Mouse (Mus musculus): ENCODE data around the gene Hist2h3c2.

Hist2h3c2 gene

DNA sequence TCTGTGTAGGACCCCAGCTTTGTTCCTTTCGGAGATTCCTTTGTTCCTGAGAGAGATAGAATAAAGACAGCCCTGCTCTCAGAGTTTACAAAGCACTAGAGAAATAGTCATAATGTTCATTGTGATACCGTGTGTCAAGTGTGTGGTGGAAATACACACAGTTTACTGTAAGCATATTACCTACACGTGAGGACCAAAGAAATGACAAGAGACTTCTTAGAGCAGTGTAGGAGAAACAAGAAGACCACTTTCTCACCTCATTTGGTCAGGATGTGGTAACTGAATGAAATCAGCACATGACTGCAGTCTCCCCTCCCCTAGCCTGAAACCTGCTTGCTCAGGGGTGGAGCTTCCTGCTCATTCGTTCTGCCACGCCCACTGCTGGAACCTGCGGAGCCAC lies 40.7 kb downstream of the Hist2h3c2 start:
- peak; percentile 90 for DNase-seq (ENCODE audit: low read depth, low spot score)

DNA sequence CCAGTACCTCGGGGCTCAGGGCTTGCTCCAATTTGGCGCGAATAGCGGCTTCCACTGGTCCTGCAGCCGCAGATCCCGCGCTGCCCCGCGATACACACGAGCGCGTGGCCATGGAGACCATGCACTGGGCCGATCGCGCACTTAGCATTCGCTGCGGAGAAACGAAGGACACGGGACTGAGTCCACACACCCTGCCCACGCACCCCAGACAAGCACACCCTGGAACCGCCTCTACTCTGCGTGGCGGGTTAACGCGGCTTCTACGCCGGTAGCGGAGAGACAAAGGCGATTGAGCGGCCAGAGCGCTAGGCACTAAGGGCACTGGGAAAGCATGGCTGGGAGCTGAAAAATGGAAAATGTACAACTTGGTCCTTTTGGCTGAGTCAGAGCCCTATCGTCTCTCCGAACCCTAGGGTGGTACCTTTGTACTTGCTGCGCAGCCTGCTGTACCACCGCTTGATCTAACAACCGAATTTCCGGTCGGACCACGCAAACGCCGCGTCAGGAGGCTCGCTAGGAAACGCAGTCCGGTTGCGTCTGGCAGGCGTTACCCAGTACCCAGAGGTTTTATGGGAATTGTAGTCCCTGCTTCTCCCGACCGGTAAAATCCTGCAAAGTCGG lies 41.7 kb downstream of the Hist2h3c2 start:
- peak; percentile 91 for DNase-seq (ENCODE audit: low read depth, low spot score)

DNA sequence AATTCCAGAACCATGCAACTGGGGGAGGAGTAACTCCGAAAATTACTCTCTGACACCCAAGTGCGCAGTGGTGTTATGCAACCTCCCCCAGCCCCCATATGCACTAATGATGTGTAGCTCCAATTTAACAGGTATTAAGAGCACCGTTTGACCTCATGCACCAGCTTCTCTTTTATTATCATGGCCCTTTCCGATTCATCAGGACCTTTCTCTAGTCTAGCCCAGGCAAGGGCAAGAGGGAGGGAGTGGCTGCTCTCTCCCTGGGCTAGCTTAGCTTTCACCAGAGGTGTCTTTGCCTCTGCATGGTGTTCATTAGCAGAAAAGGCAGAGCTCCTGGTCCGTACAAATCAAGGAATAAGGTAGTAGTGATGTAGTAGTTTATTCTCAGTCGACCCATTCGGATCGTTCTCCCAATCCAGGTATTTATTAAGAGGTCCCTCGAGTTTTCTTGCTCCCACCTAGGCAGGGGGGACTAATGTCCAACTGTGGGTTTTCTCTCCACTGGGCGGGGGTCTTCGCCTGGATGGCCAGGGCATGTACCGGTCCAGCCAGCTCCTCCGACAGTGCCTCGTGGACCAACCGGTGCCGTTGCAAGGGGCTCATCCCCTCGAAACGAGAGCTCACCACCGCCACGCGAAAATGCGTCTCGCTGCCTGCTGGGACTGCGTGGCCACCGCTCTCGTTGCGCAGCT lies 42.3 kb downstream of the Hist2h3c2 start:
- no peak for DNase-seq (ENCODE audit: low read depth, low spot score)

DNA sequence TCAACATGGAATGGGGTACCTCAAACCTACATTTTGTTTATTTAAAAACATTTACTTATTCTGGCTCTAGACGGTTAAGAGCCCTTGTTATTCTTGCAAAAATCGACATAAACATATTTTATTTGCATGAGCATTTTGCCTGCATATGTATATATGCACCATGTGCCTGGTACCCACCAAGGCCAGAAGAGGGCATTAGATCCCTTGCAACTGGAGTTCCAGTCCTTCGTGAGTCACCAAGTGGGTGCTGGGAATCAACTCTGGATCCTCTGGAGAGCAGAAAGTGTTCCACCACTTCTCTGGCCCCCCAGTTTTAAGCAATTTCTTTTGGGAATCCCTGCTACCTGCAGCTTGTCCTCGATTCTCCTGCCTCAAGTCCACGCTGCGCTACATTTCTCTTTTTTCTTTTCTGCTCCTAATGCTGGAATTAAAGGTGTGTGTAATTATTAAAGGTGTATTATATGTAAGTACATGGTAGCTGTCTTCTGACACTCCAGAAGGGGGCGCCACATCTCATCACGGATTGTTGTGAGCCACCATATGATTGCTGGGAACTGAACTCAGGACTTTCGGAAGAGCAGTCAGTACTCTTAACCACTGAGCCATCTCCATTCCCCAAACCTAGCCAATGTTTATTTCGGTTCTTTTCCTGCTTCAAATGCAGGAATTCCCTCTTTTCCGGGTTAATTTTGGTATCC lies 43.2 kb downstream of the Hist2h3c2 start:
- no peak for DNase-seq (ENCODE audit: low read depth, low spot score)

DNA sequence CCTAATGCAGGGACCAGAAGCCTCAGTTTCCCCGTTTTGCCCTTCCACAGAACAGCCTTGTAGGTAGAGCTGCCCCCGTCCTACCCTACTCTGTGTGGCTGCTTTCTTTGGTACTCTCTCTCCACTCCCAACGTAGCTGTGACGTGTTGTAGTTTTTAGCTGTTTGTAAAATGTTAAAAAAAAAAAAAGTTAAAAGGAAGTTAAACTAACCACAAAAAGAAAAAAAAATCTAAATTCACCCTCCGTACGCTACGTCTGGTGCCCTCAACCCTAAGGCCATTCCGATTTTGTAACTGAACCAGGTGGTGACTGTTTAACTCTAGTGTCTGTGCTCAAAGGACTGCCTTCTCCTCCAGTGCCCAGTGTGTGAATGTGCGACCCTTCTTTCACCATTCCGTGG lies 44.0 kb downstream of the Hist2h3c2 start:
- DNase-seq (ENCODE audit: low read depth, low spot score), result peak; percentile 45

DNA sequence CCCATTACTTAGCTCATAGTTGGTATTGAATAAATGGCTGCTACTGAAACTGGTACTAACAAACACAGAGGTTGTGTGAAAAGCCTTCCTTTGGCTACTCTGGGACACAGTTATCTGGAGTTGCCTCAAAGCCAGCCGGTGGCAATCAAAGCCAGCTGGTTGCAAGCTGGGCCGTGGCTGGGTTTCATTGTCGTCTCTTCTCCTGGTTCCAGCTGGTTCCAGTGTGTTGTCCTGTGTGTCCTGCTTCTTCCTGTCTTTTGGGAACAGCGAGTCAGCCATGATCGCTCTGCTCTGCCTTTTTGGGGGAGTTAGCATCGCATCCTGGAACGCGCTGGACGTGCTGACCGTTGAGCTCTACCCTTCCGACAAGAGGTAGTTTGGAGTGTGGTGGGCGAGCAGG lies 46.0 kb downstream of the Hist2h3c2 start:
- DNase-seq (ENCODE audit: low read depth, low spot score), result no peak

All from CD4-positive helper T cell, adult 2 months (primary cell).